Mouse (Mus musculus): ENCODE data around the gene Lnx1. TPM values are rescaled to one million over a fixed set of nuclear protein-coding genes. Genes with fewer than 3 reads are reported as not detected.

Lnx1 gene
- polyA plus RNA-seq, 1 experiment, result 31.8 TPM

DNA sequence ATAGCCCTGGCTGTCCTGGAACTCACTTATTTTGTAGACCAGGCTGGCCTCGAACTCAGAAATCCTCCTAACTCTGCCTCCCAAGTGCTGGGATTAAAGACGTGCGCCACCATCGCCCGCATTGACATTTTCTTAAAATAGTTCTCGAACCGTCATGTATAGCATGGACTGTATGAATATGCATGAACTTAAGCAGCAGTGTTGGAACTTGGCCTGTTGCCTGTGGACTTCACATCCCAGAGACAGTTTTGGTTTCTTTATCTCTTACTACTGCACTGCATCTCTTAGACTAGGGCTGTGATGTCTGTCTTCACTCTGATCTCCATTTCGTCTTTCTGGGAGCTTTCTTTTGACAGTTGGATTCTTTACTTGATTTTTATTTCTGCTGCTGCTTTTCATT, 153.1 kb downstream of the Lnx1 start:
- H3K4me3 ChIP-seq (replicated peaks; ENCODE audit: insufficient read depth, low read depth, low read length), result no peak overlapping the region
- H3K27me3 ChIP-seq (ENCODE audit: control insufficient read depth, insufficient read depth, low read length), result no peaks in the 10 kb centered on the region
- no peaks in the 10 kb centered on the region; the same call in 1 of the 2 replicates for H3K4me1 ChIP-seq (ENCODE audit: control insufficient read depth, insufficient read depth, low read length)
- TF ChIP-seq CTCF (IDR thresholded peaks at IDR 0.05; ENCODE audit: borderline replicate concordance, insufficient read depth, low read depth, low read length) (no peak), POLR2A (IDR thresholded peaks at IDR 0.05; ENCODE audit: borderline replicate concordance, insufficient read depth, low read length) (no peak)
- no peak overlapping the region for H3K27ac ChIP-seq (ENCODE audit: insufficient read depth, low read length)
- DNase-seq, result no peak
- 52% methylated on average over 8 of the region's 8 CpGs for WGBS

DNA sequence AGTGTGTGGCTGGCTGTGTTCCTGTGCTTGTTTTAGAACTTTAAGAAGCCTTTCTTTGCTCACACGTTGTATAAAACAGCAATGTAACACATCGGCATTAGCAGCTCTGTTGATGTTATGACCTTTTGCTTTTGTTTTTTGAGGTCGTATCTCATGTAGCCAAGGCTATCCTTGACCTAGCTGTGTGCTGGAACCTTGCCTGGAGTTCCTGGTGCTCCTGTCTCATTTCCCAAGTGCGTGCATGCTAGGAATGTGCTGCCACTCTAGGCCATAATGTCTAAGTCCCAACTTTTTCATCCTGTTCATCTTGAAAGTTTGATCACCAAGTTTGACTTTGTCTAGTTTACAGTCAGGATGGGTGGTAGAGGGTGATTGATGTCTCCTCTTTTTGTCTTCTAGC, 157.1 kb downstream of the Lnx1 start:
- whole genome bisulfite sequencing, result 71% methylated on average over 4 of the region's 4 CpGs
- no peak overlapping the region for H3K4me3 ChIP-seq (replicated peaks; ENCODE audit: insufficient read depth, low read depth, low read length)
- H3K27me3 ChIP-seq (ENCODE audit: control insufficient read depth, insufficient read depth, low read length), result no peaks in the 10 kb centered on the region
- no peaks in the 10 kb centered on the region; the same call in 1 of the 2 replicates for H3K4me1 ChIP-seq (ENCODE audit: control insufficient read depth, insufficient read depth, low read length)
- TF ChIP-seq POLR2A (IDR thresholded peaks at IDR 0.05; ENCODE audit: borderline replicate concordance, insufficient read depth, low read length), result no peak
- TF ChIP-seq CTCF (IDR thresholded peaks at IDR 0.05; ENCODE audit: borderline replicate concordance, insufficient read depth, low read depth, low read length), result no peak
- DNase-seq, result no peak
- H3K27ac ChIP-seq (ENCODE audit: insufficient read depth, low read length), result no peak overlapping the region

Other genes with a start within 250 kb of the Lnx1 start
- gene Scfd2, start 171.2 kb downstream of the Lnx1 start, polyA plus RNA-seq (2012; rRNA removed), result 17.7 and 18.3 TPM in 2 replicates
- gene Fip1l1, start 167.5 kb downstream of the Lnx1 start, polyA plus RNA-seq (2012; rRNA removed), result 61.1 and 62.9 TPM in 2 replicates

All from cerebellum, adult 2 months (tissue).